Mouse (Mus musculus) CH12.LX (cell line): ENCODE measurements around the gene Cyp2c23.

Experiments
- BHLHE40 ChIP-seq: IDR thresholded peaks from 2 replicates; pipeline ENCODE4 v1.6.1; 2011; ENCODE audit warnings: mild to moderate bottlenecking, low read depth, low read length, improper control_type of control experiment
- CHD2 ChIP-seq: IDR thresholded peaks from 2 replicates; pipeline ENCODE4 v1.6.1; 2011; ENCODE audit warnings: low read length, improper control_type of control experiment
- CTCF ChIP-seq, 2 experiments: IDR thresholded peaks in 1 of 2; conservative IDR thresholded peaks in 1 of 2; 2 replicates each; pipeline ENCODE4 v1.5.1; 2011 to 2012; ENCODE audit warnings: low read depth in 2 of 2, low read length in 2 of 2, improper control_type of control experiment in 1 of 2, inconsistent platforms in 1 of 2, mild to moderate bottlenecking in 1 of 2, moderate library complexity in 1 of 2
- E2F4 ChIP-seq: IDR thresholded peaks from 2 replicates; pipeline ENCODE4 v1.6.1; 2011; ENCODE audit warnings: low read depth, low read length, improper control_type of control experiment; ENCODE audit not compliant: insufficient replicate concordance
- NELFE ChIP-seq: IDR thresholded peaks from 2 replicates; pipeline ENCODE4 v1.6.1; 2011; ENCODE audit warnings: low read depth, low read length, improper control_type of control experiment
- POLR2A ChIP-seq: IDR thresholded peaks from 2 replicates; pipeline ENCODE4 v1.6.1; 2011; ENCODE audit warnings: low read depth, mild to moderate bottlenecking, improper control_type of control experiment, low read length
- TBP ChIP-seq: conservative IDR thresholded peaks from 2 replicates; pipeline ENCODE4 v1.6.1; 2011; ENCODE audit warnings: low read depth, low read length, improper control_type of control experiment
- USF1 ChIP-seq: IDR thresholded peaks from 2 replicates; pipeline ENCODE4 v1.6.1; 2014; ENCODE audit warnings: low read depth, mild to moderate bottlenecking, inconsistent platforms, low read length, improper control_type of control experiment
- ZKSCAN1 ChIP-seq: IDR thresholded peaks from 2 replicates; pipeline ENCODE4 v1.6.1; 2012; ENCODE audit warnings: low read depth, inconsistent platforms, low read length, improper control_type of control experiment, borderline replicate concordance

DNA sequence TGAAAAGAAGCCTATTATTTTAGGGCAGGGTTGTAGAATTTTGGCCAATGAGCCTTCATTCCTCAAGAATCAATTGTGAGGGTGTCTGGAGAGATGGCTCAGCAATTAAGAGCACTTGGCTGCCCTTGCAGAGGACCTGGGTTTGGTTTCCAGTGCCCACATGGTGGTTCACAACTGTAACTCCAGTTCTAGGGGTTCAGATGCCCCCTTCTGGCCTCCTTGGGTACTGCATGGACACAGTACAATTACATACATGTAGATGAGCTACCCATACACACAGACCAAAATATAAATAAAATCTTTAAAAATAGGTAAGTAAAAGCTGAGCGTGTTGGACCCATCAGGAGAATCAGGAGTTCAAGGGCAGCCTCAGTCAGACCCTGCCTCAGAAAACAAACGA is 67.8 kb downstream of the Cyp2c23 start:
- TF ChIP-seq POLR2A (no peak), NELFE (no peak), E2F4 (no peak), ZKSCAN1 (no peak), CTCF (conservative IDR thresholded peaks at IDR 0.05 in 1 of 2, IDR thresholded peaks at IDR 0.05 in 1 of 2; ENCODE audit: low read depth in 2 of 2, low read length in 2 of 2) (peak; percentile 34 to 61; a peak in 3 of 4 replicates), TBP (no peak), BHLHE40 (no peak), USF1 (no peak), CHD2 (no peak)
